Mouse (Mus musculus): Measurements from ENCODE around the gene Pnpla6. TPM values are rescaled to one million over a fixed set of nuclear protein-coding genes. Genes with fewer than 3 reads are reported as not detected.

Pnpla6 gene
- 13.2 and 15.8 TPM in 2 replicates for polyA plus RNA-seq (2021; fragmentation: Nextera tagmentation)
- long read RNA-seq, experiment 1, partial matches to known transcripts: 17 of 25 reads
- long read RNA-seq, experiment 1, other reads (novel, unspliced or antisense): 8 of 25 reads
- long read RNA-seq, experiment 2, full-length matches to known transcripts: 13 of 118 reads
- long read RNA-seq, experiment 2, partial matches to known transcripts: 64 of 118 reads
- long read RNA-seq, experiment 2, other reads (novel, unspliced or antisense): 41 of 118 reads

DNA sequence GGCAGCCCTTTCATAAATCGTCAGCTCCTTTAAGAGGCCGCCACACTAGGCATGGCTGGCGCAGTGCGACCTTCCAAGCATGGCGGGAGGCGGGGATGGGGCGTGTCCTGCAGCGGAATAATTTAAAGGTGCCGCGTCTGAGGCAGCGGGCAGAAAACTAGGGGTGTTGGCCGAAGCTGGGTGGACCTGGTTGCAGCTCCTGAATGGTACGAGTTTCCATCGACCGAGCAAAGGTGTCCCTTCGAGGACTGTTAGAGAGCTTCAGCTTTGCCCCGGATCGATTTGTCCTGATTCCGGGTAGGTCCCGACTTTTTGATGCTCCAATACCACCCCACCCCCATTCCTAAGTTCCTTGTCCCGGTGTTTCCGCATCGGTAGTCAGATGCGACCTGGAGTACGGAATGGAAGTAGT, at the start of gene Pnpla6:
Gene Pnpla6 (plus strand): TSS at position 125 of the 412 bp plus-strand sequence.

DNA sequence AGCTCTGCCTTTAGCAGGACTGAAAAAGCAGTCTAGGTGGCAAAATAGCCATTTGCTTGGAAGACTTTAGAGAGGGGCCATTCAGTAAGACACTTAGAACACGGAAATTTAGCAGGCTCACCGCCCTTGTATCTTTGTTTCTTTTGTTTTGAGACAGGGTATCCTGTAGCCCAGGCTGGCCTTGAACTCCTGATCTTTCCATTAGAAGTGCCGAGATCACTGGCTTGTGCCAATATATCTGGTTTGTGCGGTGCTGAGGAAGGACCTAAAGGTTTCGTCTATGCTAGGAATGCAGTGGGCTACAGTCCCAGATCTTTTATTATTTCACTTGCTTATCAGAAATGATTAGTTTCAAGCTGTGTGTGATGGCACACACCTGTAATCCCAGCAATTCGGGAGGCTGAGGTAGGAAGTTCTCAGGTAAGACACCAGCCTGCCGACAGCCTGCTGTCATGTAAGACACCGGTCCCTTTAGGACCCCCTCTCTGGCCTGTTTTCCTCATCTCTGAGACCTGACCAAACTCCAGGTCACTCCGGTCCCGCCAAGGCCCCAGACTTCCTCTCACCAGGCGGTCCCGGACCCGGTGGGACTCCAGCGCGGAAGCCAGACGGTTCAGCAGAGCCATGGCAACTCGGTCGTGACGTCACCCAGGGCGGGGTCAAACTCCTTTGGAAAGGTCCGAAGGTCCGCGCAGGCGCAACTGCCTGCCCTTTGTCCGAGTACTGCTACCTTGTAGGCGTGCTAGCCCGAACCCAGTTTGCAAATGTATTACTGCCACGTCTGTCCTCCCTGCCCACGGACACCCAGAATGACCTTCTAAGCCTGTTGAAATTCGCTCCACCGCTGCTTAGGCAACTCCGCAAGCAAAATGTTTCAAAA, 47.9 kb upstream of the Pnpla6 start, which contains the start of gene Pex11g:
Gene Pex11g (minus strand): TSS at position 675 of the 880 bp plus-strand sequence.

DNA sequence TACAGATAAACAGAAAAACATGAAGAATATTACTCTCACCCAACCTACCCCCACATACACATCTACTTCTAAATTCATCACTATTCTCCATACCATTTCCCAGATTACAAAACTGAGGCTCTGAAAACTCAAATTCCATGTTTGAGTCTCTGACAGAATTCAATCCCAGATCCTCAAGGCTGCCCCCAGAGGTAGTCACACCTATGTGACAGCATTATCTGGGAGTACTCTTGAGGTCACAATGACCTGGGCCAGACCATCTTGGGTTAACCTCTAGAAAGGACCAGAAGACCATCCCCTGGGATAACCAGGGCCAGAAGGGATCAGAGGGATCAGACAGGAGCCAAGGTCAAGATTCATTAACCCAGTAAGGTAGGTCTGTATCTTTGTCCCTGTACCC, 44.6 kb upstream of the Pnpla6 start, which contains the start of gene Tex45:
Gene Tex45 (plus strand): TSS at position 301 of the 400 bp plus-strand sequence.

DNA sequence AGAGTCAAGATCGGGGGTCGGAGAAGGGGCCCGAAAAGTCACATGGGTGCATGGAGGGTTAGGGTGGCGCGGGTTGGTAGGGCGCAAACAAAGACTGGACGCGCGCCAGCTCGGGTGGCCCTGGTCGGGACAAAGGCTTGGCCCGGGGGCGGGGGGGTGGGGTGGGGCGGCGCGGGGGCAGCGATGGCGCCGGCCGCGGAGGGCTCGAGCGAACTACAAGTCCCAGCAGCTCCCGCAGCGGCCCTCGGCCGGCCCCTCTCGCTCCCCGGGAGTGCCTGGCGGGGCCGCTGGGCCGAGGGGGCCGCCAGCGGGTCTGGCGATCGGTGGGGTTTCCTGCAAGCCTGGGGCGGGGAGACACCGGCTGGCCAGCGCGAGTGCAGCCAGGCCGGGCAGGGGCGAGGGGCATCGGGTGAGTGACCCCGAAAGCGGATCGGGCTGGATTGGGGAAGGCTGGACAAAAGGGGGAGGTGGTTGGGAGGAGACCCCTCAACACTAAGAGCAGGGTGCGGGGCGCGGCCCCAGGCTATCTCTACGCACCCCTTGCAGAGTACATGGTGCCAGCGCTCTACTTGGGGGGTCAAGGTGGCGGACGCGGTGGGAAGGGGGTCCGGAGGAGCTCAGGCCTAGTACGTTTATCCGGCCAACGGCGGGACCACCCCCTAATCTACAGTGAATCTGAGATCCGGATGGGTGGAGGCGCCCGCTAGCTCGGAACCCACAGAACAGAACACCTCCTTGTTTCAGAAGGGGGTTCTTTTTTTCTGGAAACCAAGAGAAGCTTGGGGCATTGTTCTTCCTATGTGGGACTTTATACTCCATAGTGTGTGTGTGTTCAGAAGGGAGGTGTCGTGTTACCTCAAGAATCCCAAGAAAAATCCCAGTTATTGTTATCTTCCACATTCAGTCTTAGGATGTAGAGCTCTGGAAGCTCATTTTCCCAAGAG, 22.0 kb upstream of the Pnpla6 start, which contains the start of gene Zfp358:
Gene Zfp358 (plus strand): TSS at position 238 of the 944 bp plus-strand sequence.

DNA sequence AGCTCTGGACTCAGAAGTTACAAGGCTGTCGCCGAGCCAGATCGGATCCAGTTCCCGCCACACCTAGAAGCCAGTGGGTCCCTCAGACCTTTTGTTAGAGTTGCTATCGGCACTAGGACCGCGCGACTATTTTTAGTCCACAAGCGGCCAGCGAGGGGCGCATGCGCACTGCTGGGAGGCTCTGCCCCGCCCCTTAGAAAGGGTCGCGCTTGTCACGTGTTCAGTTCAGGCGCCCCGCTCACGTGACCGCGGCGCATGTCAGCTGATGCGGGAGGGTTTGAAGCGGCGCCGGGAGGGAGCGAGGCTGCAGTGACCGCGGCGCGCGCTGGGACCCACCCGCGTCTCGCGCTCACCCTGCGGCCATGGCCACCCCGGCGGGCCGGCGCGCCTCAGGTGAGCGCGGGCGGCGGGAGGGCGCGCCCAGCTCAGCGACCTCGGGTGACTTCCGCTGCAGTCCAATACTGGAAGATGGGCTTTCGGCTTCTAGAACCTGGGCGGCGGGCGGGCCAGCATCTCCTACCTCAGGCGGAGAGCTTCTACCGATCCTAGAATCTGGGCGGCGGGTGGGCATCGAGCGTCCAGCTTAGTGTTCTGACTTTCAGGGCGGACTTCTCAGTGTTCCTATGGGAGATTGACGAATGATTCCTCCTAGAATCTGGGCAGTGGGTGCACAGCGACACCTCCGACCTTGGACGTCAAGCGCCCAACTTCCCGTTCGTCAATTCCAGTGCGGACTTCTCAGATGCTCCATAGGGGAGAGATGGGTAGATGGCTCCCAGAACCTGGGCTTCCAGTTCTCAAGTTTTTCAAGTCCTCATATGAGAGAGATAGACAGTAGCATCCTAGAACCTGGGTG, 14.7 kb upstream of the Pnpla6 start, which contains the start of gene Mcoln1:
Gene Mcoln1 (plus strand): TSS at position 223 of the 856 bp plus-strand sequence.

DNA sequence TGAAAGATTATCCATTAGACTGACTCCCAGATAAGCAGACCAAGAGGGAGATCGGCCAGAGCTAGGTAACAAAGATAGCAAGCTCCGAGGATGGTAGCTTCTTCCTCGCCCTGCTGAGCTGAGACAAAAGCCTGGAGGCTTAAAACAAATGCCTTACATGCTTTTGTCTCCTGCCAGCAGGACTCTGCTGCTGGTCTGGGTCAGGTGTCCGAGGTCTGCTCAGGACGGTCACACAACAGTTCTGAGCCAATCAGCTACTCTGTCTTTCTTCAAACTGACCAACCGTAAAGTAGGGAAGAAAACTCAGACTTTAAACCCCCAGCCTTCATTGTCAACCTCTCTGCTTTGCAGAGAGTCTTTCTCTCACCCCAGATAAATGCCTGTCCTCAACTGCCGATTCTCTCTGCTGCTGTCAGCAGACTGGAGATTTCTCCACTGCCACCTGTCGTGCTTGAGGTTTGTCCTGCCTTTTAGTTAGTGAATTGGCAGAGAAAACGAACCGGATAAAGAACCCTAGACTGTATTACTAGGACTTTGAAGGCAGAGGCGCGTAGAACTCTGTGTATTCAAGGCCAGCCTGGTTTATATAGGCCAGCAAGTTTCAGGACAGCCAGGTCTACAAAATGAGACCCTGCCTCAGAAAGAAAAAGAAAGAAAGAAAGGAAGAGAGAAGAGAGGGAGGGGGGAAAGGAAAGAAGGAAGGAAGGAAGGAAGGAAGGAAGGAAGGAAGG, 52.6 kb downstream of the Pnpla6 start, which contains the start of gene C330021F23Rik:
Gene C330021F23Rik (plus strand): TSS at position 350 of the 731 bp plus-strand sequence.

DNA sequence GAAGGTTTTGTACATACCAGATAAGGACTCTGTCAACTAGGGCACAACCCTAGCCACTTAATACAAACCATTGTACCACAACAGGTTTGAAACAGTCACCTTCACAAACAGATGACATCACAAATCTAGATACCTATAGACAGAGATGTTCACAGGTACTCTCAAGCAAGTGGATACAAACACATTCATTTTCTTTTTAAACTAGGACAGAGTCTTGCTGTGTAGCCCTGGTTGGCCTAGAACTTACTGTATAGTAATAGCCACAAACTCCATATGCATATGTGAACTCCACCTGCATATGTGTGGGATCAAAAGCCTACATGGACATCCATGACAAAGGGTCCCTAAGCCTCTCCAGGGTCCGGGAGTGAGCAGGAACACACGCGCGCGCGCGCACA, 71.8 kb downstream of the Pnpla6 start, which contains the start of gene Camsap3:
Gene Camsap3 (plus strand): TSS at position 301 of the 398 bp plus-strand sequence.

Other genes starting within 250 kb of the Pnpla6 start
- 16.0 and 24.4 TPM in 2 replicates for gene Insr, start 235.8 kb upstream of the Pnpla6 start, polyA plus RNA-seq (2021; fragmentation: Nextera tagmentation)
- not detected in 2 replicates for gene A430078G23Rik, start 162.0 kb upstream of the Pnpla6 start, polyA plus RNA-seq (2021; fragmentation: Nextera tagmentation)
- gene Arhgef18, start 122.4 kb upstream of the Pnpla6 start, polyA plus RNA-seq (2021; fragmentation: Nextera tagmentation): 3.3 and 4.8 TPM in 2 replicates
- gene Pex11g, start 47.7 kb upstream of the Pnpla6 start, polyA plus RNA-seq (2021; fragmentation: Nextera tagmentation): 1.8 and 2.0 TPM in 2 replicates
- gene Tex45, start 44.5 kb upstream of the Pnpla6 start, polyA plus RNA-seq (2021; fragmentation: Nextera tagmentation): 0.09 TPM in 2 replicates
- gene Zfp358, start 22.2 kb upstream of the Pnpla6 start, polyA plus RNA-seq (2021; fragmentation: Nextera tagmentation): 8.3 and 10.3 TPM in 2 replicates
- gene Mcoln1, start 14.9 kb upstream of the Pnpla6 start, polyA plus RNA-seq (2021; fragmentation: Nextera tagmentation): 41.4 and 54.8 TPM in 2 replicates
- 0.38 TPM in 1 of 2 replicates, not detected in the other for gene C330021F23Rik, start 52.6 kb downstream of the Pnpla6 start, polyA plus RNA-seq (2021; fragmentation: Nextera tagmentation)
- 6.2 and 9.2 TPM in 2 replicates for gene Camsap3, start 71.9 kb downstream of the Pnpla6 start, polyA plus RNA-seq (2021; fragmentation: Nextera tagmentation)
- 28.9 and 29.8 TPM in 2 replicates for gene Xab2, start 105.9 kb downstream of the Pnpla6 start, polyA plus RNA-seq (2021; fragmentation: Nextera tagmentation)
- gene Pet100, start 106.2 kb downstream of the Pnpla6 start, polyA plus RNA-seq (2021; fragmentation: Nextera tagmentation): 108 and 123 TPM in 2 replicates
- gene Pcp2, start 110.2 kb downstream of the Pnpla6 start, polyA plus RNA-seq (2021; fragmentation: Nextera tagmentation): 0.36 TPM in 2 replicates
- gene Stxbp2, start 115.6 kb downstream of the Pnpla6 start, polyA plus RNA-seq (2021; fragmentation: Nextera tagmentation): 8.8 and 11.0 TPM in 2 replicates
- 0.33 and 0.34 TPM in 2 replicates for gene Retn, start 140.4 kb downstream of the Pnpla6 start, polyA plus RNA-seq (2021; fragmentation: Nextera tagmentation)
- 0.09 TPM in 1 of 2 replicates, not detected in the other for gene Mcemp1, start 150.4 kb downstream of the Pnpla6 start, polyA plus RNA-seq (2021; fragmentation: Nextera tagmentation)
- 57.9 and 62.9 TPM in 2 replicates for gene Fcor, start 157.0 kb downstream of the Pnpla6 start, polyA plus RNA-seq (2021; fragmentation: Nextera tagmentation)
- 23.0 and 24.5 TPM in 2 replicates for gene Trappc5, start 160.9 kb downstream of the Pnpla6 start, polyA plus RNA-seq (2021; fragmentation: Nextera tagmentation)
- 0.09 TPM in 1 of 2 replicates, not detected in the other for gene Fcer2a, start 178.8 kb downstream of the Pnpla6 start, polyA plus RNA-seq (2021; fragmentation: Nextera tagmentation)
- gene Clec4g, start 205.3 kb downstream of the Pnpla6 start, polyA plus RNA-seq (2021; fragmentation: Nextera tagmentation): not detected in 2 replicates
- 0.79 and 2.1 TPM in 2 replicates for gene Cd209a, start 233.6 kb downstream of the Pnpla6 start, polyA plus RNA-seq (2021; fragmentation: Nextera tagmentation)